Mouse (Mus musculus) spleen, adult 2 months (tissue): ENCODE measurements around the gene Crtac1.

Source experiments
- CTCF ChIP-seq: fragments of 200-500 bp; IDR thresholded peaks from 2 replicates; pipeline ENCODE4 v1.5.1; 2011; ENCODE audit warnings: mild to moderate bottlenecking, inconsistent platforms; ENCODE audit not compliant: insufficient read depth, insufficient read length, insufficient replicate concordance; ENCODE audit errors: extremely low read depth
- POLR2A ChIP-seq: fragments of 200-500 bp; IDR thresholded peaks from 2 replicates; pipeline ENCODE4 v1.6.1; 2011; ENCODE audit warnings: low read depth, low read length, inconsistent platforms

- TF ChIP-seq CTCF (peak; percentile 11; the same call in 1 of the 2 replicates), POLR2A (no peak)
These were observed 2.2 kb downstream of the Crtac1 start for GRCm38 (mm10) chr19:42429410-42429809.
